Mouse (Mus musculus) granulocyte monocyte progenitor cell, adult 5-6 weeks (primary cell): ENCODE results near the gene Shf. TPM values are rescaled to one million over a fixed set of nuclear protein-coding genes. Genes with fewer than 3 reads are reported as not detected.
"Not testable (repeated sequence)": the region's sequence is repeated elsewhere in the genome, so short reads cannot be mapped to it uniquely, and the experiment has no call there.

Experiments used
- ATAC-seq: replicated peaks from 2 replicates; pipeline ENCODE4 v1.8.0; 2016; ENCODE audit warnings: mild to moderate bottlenecking, moderate TSS enrichment, inconsistent platforms; ENCODE audit not compliant: poor library complexity, severe bottlenecking
- total RNA-seq, 2 experiments: library from RNA; stranded (forward) in 1 of 2; stranded (reverse) in 1 of 2; fragments of 200-712, 200-1000 nt in 1 of 2; fragments of >200 nt in 1 of 2; fragmentation: Nextera tagmentation in 1 of 2; gene quantifications; 2 replicates each; pipeline ENCODE4 v1.2.3; 2014 to 2017

Gene Shf
- total RNA-seq, 2 experiments from 2014 or later, result 2.0 to 3.8 TPM

GRCm38 (mm10) chr2:122351156-122351930, 17.6 kb downstream of the Shf start:
- ATAC-seq, result no peak

GRCm38 (mm10) chr2:122349136-122349785, 19.7 kb downstream of the Shf start:
- ATAC-seq, result peak; percentile 5

- peak; percentile 90 for ATAC-seq
Observed at GRCm38 (mm10) chr2:122348531-122349131, 20.3 kb downstream of the Shf start.

GRCm38 (mm10) chr2:122347257-122347656, 21.7 kb downstream of the Shf start:
- no peak for ATAC-seq

GRCm38 (mm10) chr2:122346164-122346563, 22.8 kb downstream of the Shf start:
- ATAC-seq, result not testable (repeated sequence)

GRCm38 (mm10) chr2:122345106-122345893, 23.7 kb downstream of the Shf start:
- no peak for ATAC-seq

GRCm38 (mm10) chr2:122337291-122337690, 31.7 kb downstream of the Shf start:
- ATAC-seq, result no peak

GRCm38 (mm10) chr2:122334170-122334569, 34.8 kb downstream of the Shf start:
- no peak for ATAC-seq

- ATAC-seq, result no peak
Observed at GRCm38 (mm10) chr2:122332222-122332621, 36.7 kb downstream of the Shf start.

GRCm38 (mm10) chr2:122330317-122330716, 38.6 kb downstream of the Shf start:
- not testable (repeated sequence) for ATAC-seq

- ATAC-seq, result no peak
Observed at GRCm38 (mm10) chr2:122327986-122328385, 41.0 kb downstream of the Shf start.

- ATAC-seq, result no peak
Observed at GRCm38 (mm10) chr2:122325361-122325760, 43.6 kb downstream of the Shf start.

- ATAC-seq, result no peak
Observed at GRCm38 (mm10) chr2:122324586-122324985, 44.4 kb downstream of the Shf start.

GRCm38 (mm10) chr2:122323960-122324359, 45.0 kb downstream of the Shf start:
- no peak for ATAC-seq

- ATAC-seq, result no peak
Observed at GRCm38 (mm10) chr2:122317384-122317783, 51.6 kb downstream of the Shf start.

- no peak for ATAC-seq
Observed at GRCm38 (mm10) chr2:122315372-122315771, 53.6 kb downstream of the Shf start, which contains the start of gene Duox1. Duox1 (plus strand) TSS chr2:122315672.

GRCm38 (mm10) chr2:122313536-122313935, 55.4 kb downstream of the Shf start, which contains the start of gene Duoxa1:
Duoxa1 (minus strand) TSS chr2:122313730.
- peak; percentile 33 for ATAC-seq

GRCm38 (mm10) chr2:122312722-122313417, 56.1 kb downstream of the Shf start:
- ATAC-seq, result peak; percentile 84

- no peak for ATAC-seq
Observed at GRCm38 (mm10) chr2:122311561-122311960, 57.4 kb downstream of the Shf start.

GRCm38 (mm10) chr2:122309647-122310046, 59.3 kb downstream of the Shf start:
- ATAC-seq, result no peak
